Mouse (Mus musculus) B cell, adult 67 days (primary cell): ENCODE data around the gene Syce2. TPM values are rescaled to one million over a fixed set of nuclear protein-coding genes. Genes with fewer than 3 reads are reported as not detected.

Experiments used
- total RNA-seq, 2 experiments: library from RNA; stranded (reverse); gene quantifications; 4 replicates each; pipeline ENCODE4 v1.2.4; 2023

Gene Syce2
- 1 to 10 TPM; 5.8 to 8.6 TPM for total RNA-seq

DNA sequence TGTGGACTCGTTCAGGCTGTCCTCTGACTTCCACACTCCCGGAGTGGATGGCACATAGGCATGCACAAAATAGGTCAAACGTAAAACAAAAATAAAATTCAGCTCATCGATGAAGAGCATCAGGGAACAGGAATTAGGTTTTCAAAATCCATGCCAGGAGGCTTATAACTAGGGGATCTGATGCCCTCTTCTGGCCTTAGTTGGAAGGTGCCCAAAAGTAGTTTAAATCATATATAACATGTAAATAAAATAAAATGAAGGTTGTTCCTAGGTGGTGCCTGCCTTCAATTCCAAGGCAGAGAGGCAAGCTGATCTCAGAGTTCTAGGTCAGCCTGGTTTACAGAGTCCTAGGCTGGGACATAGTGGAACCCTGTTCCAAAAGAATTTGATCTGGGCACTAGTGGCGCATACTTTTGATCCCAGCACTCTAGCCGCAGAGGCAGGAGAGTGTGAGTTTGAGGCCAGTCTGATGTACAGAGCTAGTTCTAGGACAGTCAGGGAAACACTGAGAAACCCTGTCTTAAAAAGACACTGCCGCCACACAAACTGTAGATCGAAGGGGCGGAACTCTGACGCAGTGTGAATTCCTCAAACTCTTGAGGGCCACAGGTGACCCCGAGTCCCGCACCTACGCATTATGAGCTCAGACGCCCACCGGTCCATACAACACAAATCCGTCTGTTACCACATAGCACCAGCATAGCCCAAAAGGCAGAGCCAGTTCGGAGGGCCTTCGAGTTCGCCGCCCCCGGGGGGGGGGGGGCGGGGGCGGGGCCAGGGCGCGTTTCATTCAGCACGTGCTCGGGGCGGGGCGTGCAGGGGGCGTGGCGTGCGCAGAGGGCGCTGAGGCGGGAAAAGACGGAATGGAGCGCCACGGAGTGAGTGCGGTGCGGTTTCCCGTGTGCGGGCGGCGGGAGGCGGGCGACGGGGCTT lies at the start of gene Syce2:
Syce2 (plus strand) TSS at position 736 of the 933 bp plus-strand sequence.

DNA sequence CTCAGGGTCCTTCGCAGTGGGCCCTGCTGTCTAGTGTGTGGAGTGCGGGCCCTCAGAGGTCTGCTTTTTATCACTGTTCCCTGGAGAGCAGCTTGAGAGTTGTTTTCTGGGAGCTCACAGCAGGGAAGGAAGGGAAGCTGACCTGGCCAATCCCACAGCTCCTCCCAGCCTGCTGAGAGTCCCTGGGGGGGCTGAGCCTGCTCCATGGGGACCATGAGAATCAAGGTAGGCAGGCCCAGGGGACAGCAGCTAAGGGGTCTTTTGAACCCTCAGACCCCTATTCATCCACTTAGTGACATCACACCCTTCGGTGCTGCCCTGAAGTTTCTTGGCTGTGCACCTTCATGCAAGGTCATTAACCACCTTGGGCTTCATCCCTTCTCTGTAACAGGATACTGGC lies 49.2 kb upstream of the Syce2 start, which contains the start of gene Dand5:
Dand5 (minus strand) TSS at position 101 of the 400 bp plus-strand sequence.

DNA sequence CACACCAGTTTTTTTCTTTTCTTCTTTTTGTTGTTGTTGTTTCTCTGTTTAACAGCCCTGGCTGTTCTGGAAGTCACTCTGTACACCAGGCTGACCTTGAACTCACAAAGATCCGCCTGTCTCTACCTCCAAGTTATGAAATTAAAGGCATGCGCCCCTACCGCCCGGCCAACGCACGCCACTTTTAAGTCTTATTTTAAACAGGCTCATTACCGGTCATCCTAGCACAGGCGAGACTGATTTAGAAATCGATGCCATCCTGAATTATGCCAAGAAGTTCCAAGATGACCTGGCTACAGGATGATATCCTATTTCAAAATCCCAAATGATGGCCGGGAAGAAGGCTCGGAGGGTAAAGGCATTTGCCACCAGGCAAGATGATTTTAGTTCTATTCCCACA lies 40.4 kb upstream of the Syce2 start, which contains the start of gene Gadd45gip1:
Gadd45gip1 (plus strand) TSS at position 33 of the 400 bp plus-strand sequence.

DNA sequence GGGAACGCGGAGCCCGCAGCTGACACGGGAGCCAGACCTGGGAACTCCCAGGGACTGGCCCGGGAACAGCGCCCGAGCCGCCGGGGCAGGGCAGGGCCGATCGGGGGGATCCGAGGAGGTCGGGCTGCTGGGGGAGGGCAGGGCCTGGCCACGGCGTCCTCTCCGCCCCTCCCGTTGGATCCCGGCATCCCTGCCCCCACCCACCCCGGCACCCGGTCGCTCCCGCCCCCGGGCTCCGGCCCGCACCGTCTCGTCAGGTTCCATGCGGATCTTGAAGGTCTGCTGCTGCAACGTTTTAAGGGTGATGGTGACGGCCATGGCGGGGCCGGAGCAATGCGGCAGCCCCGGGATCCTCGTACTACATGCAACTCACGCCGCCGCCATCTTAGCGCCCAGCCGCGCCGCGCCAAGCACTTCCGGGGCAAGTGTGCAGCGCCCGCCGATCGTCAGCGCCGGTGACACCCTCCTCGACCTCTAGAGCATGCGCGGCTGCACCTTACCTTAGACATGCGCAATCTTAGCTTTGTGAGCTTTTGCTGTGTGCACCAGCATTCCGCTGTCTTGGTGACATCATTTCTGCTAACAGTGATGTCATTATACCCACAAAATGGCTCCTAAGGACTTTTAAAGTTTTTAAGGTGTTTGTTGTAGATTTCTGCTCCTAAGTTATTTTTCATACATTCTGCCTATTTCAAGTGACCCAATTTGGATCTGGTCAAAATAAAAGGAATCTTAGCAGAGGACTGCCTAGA lies 31.5 kb upstream of the Syce2 start, which contains the start of gene Rad23a:
Rad23a (minus strand) TSS at position 418 of the 752 bp plus-strand sequence.

DNA sequence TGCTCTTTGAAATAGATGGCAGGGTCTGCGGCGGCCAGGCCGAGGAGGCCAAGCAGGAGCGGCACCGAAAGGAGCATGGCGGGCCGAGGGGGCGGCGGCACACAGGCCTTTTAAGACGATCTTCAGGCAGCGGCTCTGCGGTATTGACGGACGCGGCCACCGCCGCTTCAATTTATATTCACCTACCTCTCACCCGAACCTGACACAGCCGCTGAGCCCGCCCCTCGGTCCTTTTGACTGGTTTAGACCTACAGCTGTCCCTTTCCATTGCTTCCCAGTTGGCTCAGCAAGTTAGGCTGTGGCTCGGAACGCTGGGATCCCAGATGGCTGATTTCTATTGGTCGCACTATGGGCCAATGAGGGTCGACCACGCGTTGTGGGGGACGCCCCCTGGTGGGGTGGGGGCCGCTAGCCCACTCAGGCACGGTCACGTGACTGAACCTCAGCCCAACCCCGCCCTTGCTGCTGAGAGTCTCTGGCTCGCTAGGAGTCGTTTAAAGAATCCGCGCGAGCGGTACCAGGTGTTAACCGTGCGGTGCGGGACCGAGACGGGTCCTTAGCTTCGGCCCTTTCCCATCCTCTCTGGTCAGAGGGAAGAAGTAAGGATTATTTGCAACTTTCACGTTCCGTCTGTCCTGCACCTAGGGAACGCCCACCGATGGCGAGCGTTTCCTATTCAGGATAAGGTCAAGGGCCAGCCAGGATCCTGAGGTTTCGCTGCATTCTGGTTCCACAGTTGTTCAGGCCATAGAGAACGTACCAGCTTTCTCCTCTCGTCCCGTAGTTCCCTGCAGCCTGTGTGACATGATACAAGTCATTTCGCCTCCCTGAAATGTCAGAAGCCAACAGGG lies 25.0 kb upstream of the Syce2 start, which contains the start of gene Calr:
Calr (minus strand) TSS at position 213 of the 851 bp plus-strand sequence.

DNA sequence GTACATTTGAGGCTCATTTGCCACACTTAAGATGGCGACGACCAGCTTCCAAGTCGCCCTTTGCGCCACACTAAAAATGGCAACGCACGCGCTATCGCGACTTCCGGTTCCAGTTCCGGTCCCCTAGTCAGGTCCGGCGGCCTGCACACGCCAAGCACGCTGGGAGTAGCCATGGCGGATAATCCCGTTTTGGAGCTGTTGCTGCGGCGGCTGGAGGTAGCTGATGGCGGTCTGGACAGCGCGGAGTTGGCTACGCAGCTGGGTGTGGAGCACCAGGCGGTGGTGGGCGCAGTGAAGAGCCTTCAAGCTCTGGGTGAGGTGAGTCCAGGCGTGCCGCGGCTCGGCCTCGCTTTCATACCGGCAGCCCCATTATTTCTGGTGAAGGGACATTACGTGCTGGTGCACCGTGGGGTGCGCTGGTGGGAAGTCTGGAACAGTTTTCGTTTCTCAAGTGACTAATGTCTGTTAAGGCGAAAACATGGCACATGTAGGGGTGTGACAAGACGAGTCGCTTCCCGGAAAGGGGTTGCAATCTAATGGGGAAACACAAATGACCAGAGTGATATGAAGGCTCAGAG lies 15.0 kb upstream of the Syce2 start, which contains the start of gene Farsa:
Farsa (plus strand) TSS at position 126 of the 578 bp plus-strand sequence.

DNA sequence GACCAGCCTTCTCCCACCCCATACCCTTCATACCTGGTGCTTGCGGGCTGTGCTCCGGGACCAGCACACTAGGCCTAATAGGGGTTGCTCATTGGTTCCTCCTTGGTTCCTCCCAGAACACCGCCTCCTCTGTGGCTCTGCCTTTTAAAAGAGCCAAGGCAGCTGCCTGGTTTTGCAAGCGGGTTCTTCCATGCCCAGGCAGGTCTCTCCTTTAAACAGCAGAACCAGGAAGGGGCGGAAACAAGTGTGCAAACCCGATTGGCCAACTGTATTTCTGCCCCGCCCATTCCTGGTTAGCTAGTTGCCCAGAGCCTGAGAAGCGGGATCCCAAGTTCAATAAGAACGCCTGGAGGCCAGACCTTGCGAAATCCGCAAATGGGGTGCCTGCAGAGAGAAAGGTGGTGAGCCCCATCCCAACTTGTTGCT lies 21.8 kb downstream of the Syce2 start, which contains the start of gene Gcdh:
Gcdh (minus strand) TSS at position 213 of the 426 bp plus-strand sequence.

DNA sequence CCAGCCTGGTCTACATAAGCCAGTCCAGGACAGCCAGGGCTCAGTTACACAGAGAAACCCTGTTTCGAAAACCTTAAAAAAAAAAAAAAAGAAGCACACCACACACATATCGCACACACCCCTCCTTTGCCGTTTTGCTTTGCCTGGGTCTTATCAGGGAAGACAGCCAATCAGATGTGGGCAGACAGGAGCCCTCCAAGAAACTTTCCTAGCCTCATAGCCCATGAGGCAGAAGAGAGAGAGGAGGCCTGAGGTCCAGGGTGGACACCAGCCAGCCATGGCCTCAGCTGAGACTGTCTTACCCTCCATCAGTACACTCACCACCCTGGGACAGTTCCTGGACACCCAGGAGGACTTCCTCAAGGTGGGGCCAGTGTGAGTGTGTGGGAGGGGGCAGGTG lies 29.8 kb downstream of the Syce2 start, which contains the start of gene Klf1:
Klf1 (plus strand) TSS at position 177 of the 400 bp plus-strand sequence.

DNA sequence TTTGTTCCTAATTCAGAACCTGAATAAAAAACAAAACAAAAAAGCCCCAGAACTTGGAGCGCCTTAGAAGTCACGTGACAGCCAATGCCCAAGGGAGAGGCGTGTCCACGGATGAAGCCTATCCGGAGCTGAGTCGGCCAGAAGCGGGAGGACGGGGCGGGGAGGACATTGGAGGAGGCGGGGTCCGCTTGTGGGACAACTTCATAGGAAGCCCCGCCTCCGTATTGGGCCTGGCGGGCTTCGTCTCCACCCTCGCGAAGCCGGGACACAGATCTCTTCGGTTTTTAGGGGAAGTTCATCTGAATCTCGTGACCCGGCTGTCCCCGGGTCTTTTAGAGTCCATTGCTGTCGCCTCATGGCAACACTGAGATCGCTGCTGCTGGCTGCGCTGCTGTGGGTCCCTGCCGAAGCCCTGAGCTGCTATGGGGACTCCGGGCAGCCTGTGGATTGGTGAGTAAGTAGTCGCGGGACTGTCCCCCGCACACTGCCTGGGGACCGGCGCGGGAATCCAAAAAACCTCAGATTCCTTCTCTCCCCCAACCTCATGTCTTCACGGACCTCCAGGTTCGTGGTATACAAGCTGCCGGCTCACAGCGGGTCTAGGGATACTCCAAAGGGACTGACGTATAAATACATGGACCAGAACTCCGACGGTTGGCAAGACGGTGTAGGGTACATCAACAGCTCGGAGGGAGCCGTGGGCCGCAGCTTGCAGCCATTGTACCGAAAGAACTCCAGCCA lies 36.7 kb downstream of the Syce2 start, which contains the start of gene Dnase2a:
Dnase2a (plus strand) TSS at position 140 of the 741 bp plus-strand sequence.

DNA sequence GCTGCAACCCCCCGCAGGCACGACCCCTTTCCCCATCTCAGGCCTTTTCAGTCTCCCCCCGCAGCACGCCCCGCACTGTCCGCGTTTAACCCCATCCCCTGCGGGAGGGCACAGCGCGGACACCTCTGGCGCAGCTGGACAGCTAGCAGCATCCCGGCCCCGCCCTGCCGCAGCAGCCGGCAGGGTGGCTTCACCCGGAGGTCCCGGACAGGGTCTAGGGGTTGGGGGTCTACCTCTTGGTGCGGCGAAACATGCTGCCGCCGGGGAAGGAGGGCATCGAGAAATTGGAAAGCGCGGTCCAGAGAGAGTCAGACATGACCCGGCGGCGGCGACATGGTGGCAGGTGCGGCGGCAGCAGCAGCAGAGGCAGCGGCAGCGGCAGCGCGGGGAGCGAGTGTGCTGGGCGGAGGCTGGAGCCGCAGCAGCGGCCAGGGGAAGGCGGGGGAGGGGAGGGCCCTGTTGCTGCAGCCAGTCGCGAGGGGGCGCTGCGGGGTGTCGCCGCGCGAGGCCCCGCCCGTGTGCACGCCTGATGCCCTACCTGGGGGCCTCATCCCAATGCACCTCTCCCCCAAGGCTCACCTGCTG lies 65.1 kb downstream of the Syce2 start, which contains the start of gene Mast1:
Mast1 (minus strand) TSS at position 398 of the 585 bp plus-strand sequence.

Other genes starting within 250 kb of the Syce2 start
- 100 to 1,000 TPM; 226 to 246 TPM for gene Ier2, start 209.3 kb upstream of the Syce2 start, total RNA-seq
- gene Trmt1, start 185.8 kb upstream of the Syce2 start, total RNA-seq: 100 to 1,000 TPM; 187 to 197 TPM
- 10 to 100 TPM; 60.9 to 61.2 TPM for gene Nacc1, start 184.2 kb upstream of the Syce2 start, total RNA-seq
- gene Lyl1, start 170.7 kb upstream of the Syce2 start, total RNA-seq: 100 to 1,000 TPM; 121 to 155 TPM
- not detected for gene G430095P16Rik, start 149.1 kb upstream of the Syce2 start, total RNA-seq
- gene Nfix, start 71.8 kb upstream of the Syce2 start, total RNA-seq: 1 to 10 TPM; 2.1 to 3.5 TPM
- gene Dand5, start 49.3 kb upstream of the Syce2 start, total RNA-seq: 1 to 10 TPM; 3.7 TPM
- 10 to 100 TPM; 11.6 to 15.1 TPM for gene Gadd45gip1, start 40.6 kb upstream of the Syce2 start, total RNA-seq
- 10 to 100 TPM; 50.4 to 66.1 TPM for gene Rad23a, start 31.4 kb upstream of the Syce2 start, total RNA-seq
- 100 to 1,000 TPM; 565 to 613 TPM for gene Calr, start 25.2 kb upstream of the Syce2 start, total RNA-seq
- gene Farsa, start 15.1 kb upstream of the Syce2 start, total RNA-seq: 10 to 100 TPM; 77.3 to 81.2 TPM
- 10 to 100 TPM; 22.0 to 32.9 TPM for gene Gcdh, start 21.8 kb downstream of the Syce2 start, total RNA-seq
- gene Klf1, start 29.8 kb downstream of the Syce2 start, total RNA-seq: not detected
- gene Dnase2a, start 36.4 kb downstream of the Syce2 start, total RNA-seq: 10 to 100 TPM; 62.8 to 69.8 TPM
- gene Mast1, start 65.2 kb downstream of the Syce2 start, total RNA-seq: under 1 TPM; 0.30 to 0.32 TPM
- not detected for gene Rtbdn, start 74.9 kb downstream of the Syce2 start, total RNA-seq
- not detected for gene Gm49661, start 97.3 kb downstream of the Syce2 start, total RNA-seq
- gene Prdx2, start 97.5 kb downstream of the Syce2 start, total RNA-seq: 10 to 100 TPM; 49.2 to 58.7 TPM
- gene Rnaseh2a, start 97.7 kb downstream of the Syce2 start, total RNA-seq: 10 to 100 TPM; 35.8 to 48.7 TPM
- gene Junb, start 106.6 kb downstream of the Syce2 start, total RNA-seq: 1,000 to 10,000 TPM in 1 of 2 experiments, 100 to 1,000 TPM in 1; 703 to 1,140 TPM
- 1 to 10 TPM; 6.2 to 7.5 TPM for gene Hook2, start 118.5 kb downstream of the Syce2 start, total RNA-seq
- gene Best2, start 142.4 kb downstream of the Syce2 start, total RNA-seq: not detected
- gene Asna1, start 153.2 kb downstream of the Syce2 start, total RNA-seq: 10 to 100 TPM; 74.7 to 77.8 TPM
- gene Trir, start 154.7 kb downstream of the Syce2 start, total RNA-seq: 100 to 1,000 TPM; 207 to 213 TPM
- gene Tnpo2, start 164.8 kb downstream of the Syce2 start, total RNA-seq: 10 to 100 TPM; 43.3 to 52.5 TPM
- gene Fbxw9, start 187.9 kb downstream of the Syce2 start, total RNA-seq: 10 to 100 TPM; 12.4 to 17.5 TPM
- gene Gm5741, start 195.9 kb downstream of the Syce2 start, total RNA-seq: not detected
- 100 to 1,000 TPM; 112 to 143 TPM for gene Dhps, start 199.6 kb downstream of the Syce2 start, total RNA-seq
- gene Wdr83os, start 208.6 kb downstream of the Syce2 start, total RNA-seq: 10 to 100 TPM; 43.3 to 49.1 TPM
- gene Wdr83, start 209.2 kb downstream of the Syce2 start, total RNA-seq: 10 to 100 TPM; 15.8 to 22.6 TPM
- 100 to 1,000 TPM; 166 to 174 TPM for gene Man2b1, start 211.2 kb downstream of the Syce2 start, total RNA-seq